Mouse (Mus musculus) right cerebral cortex, postnatal 14 days (tissue): ENCODE measurements around the gene Myb.

ENCODE experiments used
- DNase-seq: peaks from one replicate; pipeline ENCODE4 v3.0.0; 2022

Gene Myb

GRCm38 (mm10) chr10:21160537-21161358 lies at the start of gene Myb:
TSS of gene Myb (minus strand) at chr10:21160984.
- DNase-seq, result peak; percentile 45

- DNase-seq, result no peak
These were observed 46.6 kb upstream of the Myb start for GRCm38 (mm10) chr10:21207378-21207777.

GRCm38 (mm10) chr10:21206232-21206631 lies 45.4 kb upstream of the Myb start:
- DNase-seq, result no peak

- no peak for DNase-seq
These were observed 43.8 kb upstream of the Myb start for GRCm38 (mm10) chr10:21204496-21205085.

- DNase-seq, result no peak
These were observed 43.1 kb upstream of the Myb start for GRCm38 (mm10) chr10:21203886-21204285.

GRCm38 (mm10) chr10:21203461-21203860 lies 42.7 kb upstream of the Myb start:
- no peak for DNase-seq

GRCm38 (mm10) chr10:21200761-21201160 lies 40.0 kb upstream of the Myb start:
- DNase-seq, result no peak

- no peak for DNase-seq
These were observed 39.5 kb upstream of the Myb start for GRCm38 (mm10) chr10:21200322-21200721.

- DNase-seq, result no peak
These were observed 35.9 kb upstream of the Myb start for GRCm38 (mm10) chr10:21196646-21197116.

GRCm38 (mm10) chr10:21195597-21195996 lies 34.8 kb upstream of the Myb start:
- DNase-seq, result no peak

GRCm38 (mm10) chr10:21193935-21194505 lies 33.2 kb upstream of the Myb start:
- DNase-seq, result no peak

- DNase-seq, result no peak
These were observed 32.5 kb upstream of the Myb start for GRCm38 (mm10) chr10:21193088-21193934.

GRCm38 (mm10) chr10:21192436-21192835 lies 31.7 kb upstream of the Myb start:
- no peak for DNase-seq

- no peak for DNase-seq
These were observed 29.1 kb upstream of the Myb start for GRCm38 (mm10) chr10:21189756-21190397.

GRCm38 (mm10) chr10:21189275-21189601 lies 28.5 kb upstream of the Myb start:
- DNase-seq, result no peak

GRCm38 (mm10) chr10:21188564-21189274 lies 27.9 kb upstream of the Myb start:
- DNase-seq, result peak; percentile 38

- no peak for DNase-seq
These were observed 27.1 kb upstream of the Myb start for GRCm38 (mm10) chr10:21187847-21188246.

- no peak for DNase-seq
These were observed 25.9 kb upstream of the Myb start for GRCm38 (mm10) chr10:21186733-21187132.

- no peak for DNase-seq
These were observed 17.9 kb upstream of the Myb start for GRCm38 (mm10) chr10:21178711-21179110.

GRCm38 (mm10) chr10:21178281-21178680 lies 17.5 kb upstream of the Myb start:
- no peak for DNase-seq

GRCm38 (mm10) chr10:21172650-21173200 lies 11.9 kb upstream of the Myb start:
- DNase-seq, result no peak

- no peak for DNase-seq
These were observed 7.7 kb upstream of the Myb start for GRCm38 (mm10) chr10:21168466-21168865.
